Mouse (Mus musculus): Measurements from ENCODE around the gene Ccdc34. TPM values are rescaled to one million over a fixed set of nuclear protein-coding genes. Genes with fewer than 3 reads are reported as not detected.

Ccdc34 gene
- total RNA-seq, 2 experiments from 2014 or later = 17.9 to 21.1 TPM

- no peak for DNase-seq (ENCODE audit: extremely low spot score in 1 of 2, low spot score in 1 of 2)
Measured at GRCm38 (mm10) chr2:109995061-109995460, 22.6 kb upstream of the Ccdc34 start.

- no peak for DNase-seq (ENCODE audit: extremely low spot score in 1 of 2, low spot score in 1 of 2)
Measured at GRCm38 (mm10) chr2:109996411-109996810, 21.2 kb upstream of the Ccdc34 start.

- no peak for DNase-seq (ENCODE audit: extremely low spot score in 1 of 2, low spot score in 1 of 2)
Measured at GRCm38 (mm10) chr2:110004668-110005067, 12.9 kb upstream of the Ccdc34 start.

GRCm38 (mm10) chr2:110005164-110005563, 12.5 kb upstream of the Ccdc34 start:
- DNase-seq (ENCODE audit: extremely low spot score in 1 of 2, low spot score in 1 of 2) = peak in 1 of 2 experiments; percentile 45

GRCm38 (mm10) chr2:110005596-110006239, 11.9 kb upstream of the Ccdc34 start:
- DNase-seq (ENCODE audit: extremely low spot score in 1 of 2, low spot score in 1 of 2) = no peak

- no peak for DNase-seq (ENCODE audit: extremely low spot score in 1 of 2, low spot score in 1 of 2)
Measured at GRCm38 (mm10) chr2:110007423-110008267, 10.0 kb upstream of the Ccdc34 start.

GRCm38 (mm10) chr2:110009449-110009848, 8.2 kb upstream of the Ccdc34 start:
- no peak for DNase-seq (ENCODE audit: extremely low spot score in 1 of 2, low spot score in 1 of 2)

GRCm38 (mm10) chr2:110012184-110012725, 5.4 kb upstream of the Ccdc34 start:
- DNase-seq (ENCODE audit: extremely low spot score in 1 of 2, low spot score in 1 of 2) = no peak

GRCm38 (mm10) chr2:110017087-110017486, 530 bp upstream of the Ccdc34 start:
- no peak for DNase-seq (ENCODE audit: extremely low spot score in 1 of 2, low spot score in 1 of 2)

GRCm38 (mm10) chr2:110019656-110020055, 2.0 kb downstream of the Ccdc34 start:
- no peak for DNase-seq (ENCODE audit: extremely low spot score in 1 of 2, low spot score in 1 of 2)

- DNase-seq (ENCODE audit: extremely low spot score in 1 of 2, low spot score in 1 of 2) = no peak
Measured at GRCm38 (mm10) chr2:110020430-110020829, 2.8 kb downstream of the Ccdc34 start.

GRCm38 (mm10) chr2:110036265-110036664, 18.6 kb downstream of the Ccdc34 start:
- DNase-seq (ENCODE audit: extremely low spot score in 1 of 2, low spot score in 1 of 2) = no peak

- no peak for DNase-seq (ENCODE audit: extremely low spot score in 1 of 2, low spot score in 1 of 2)
Measured at GRCm38 (mm10) chr2:110036665-110037064, 19.0 kb downstream of the Ccdc34 start.

GRCm38 (mm10) chr2:110037221-110037620, 19.6 kb downstream of the Ccdc34 start:
- DNase-seq (ENCODE audit: extremely low spot score in 1 of 2, low spot score in 1 of 2) = no peak

GRCm38 (mm10) chr2:110038341-110038740, 20.7 kb downstream of the Ccdc34 start:
- no peak for DNase-seq (ENCODE audit: extremely low spot score in 1 of 2, low spot score in 1 of 2)

- no peak for DNase-seq (ENCODE audit: extremely low spot score in 1 of 2, low spot score in 1 of 2)
Measured at GRCm38 (mm10) chr2:110042861-110043760, 25.5 kb downstream of the Ccdc34 start.

- no peak for DNase-seq (ENCODE audit: extremely low spot score in 1 of 2, low spot score in 1 of 2)
Measured at GRCm38 (mm10) chr2:110058424-110058823, 40.8 kb downstream of the Ccdc34 start.

- no peak for DNase-seq (ENCODE audit: extremely low spot score in 1 of 2, low spot score in 1 of 2)
Measured at GRCm38 (mm10) chr2:110063131-110063530, 45.5 kb downstream of the Ccdc34 start.

GRCm38 (mm10) chr2:110068916-110069315, 51.3 kb downstream of the Ccdc34 start:
- DNase-seq (ENCODE audit: extremely low spot score in 1 of 2, low spot score in 1 of 2) = no peak

- DNase-seq (ENCODE audit: extremely low spot score in 1 of 2, low spot score in 1 of 2) = no peak
Measured at GRCm38 (mm10) chr2:110073023-110073422, 55.4 kb downstream of the Ccdc34 start.

All from layer of hippocampus, postnatal 25 days (tissue).